Mouse (Mus musculus) bone marrow macrophage, adult 2 months (primary cell): ENCODE results near the gene Psmb3.

Source experiments
- CTCF ChIP-seq: IDR thresholded peaks from 2 replicates; pipeline ENCODE4 v1.5.1; 2012; ENCODE audit warnings: low read depth, mild to moderate bottlenecking, low read length, moderate library complexity
- POLR2A ChIP-seq: IDR thresholded peaks from 2 replicates; pipeline ENCODE4 v1.6.1; 2012; ENCODE audit warnings: mild to moderate bottlenecking, low read depth, low read length, borderline replicate concordance

GRCm38 (mm10) chr11:97703039-97703826, at the start of gene Psmb3:
- TF ChIP-seq CTCF (no peak), POLR2A (0 out of 2 replicates have a peak, but pooled peaks have one; percentile 73)
